Mouse (Mus musculus) MEL-GATA-1-ER (cell line): ENCODE results near the gene Nexn.

Source experiments
- DNase-seq: peaks from one replicate; pipeline ENCODE4 v3.0.0-alpha.2; 2012; ENCODE audit warnings: low read depth; ENCODE audit errors: extremely low read depth

The Nexn gene

DNA sequence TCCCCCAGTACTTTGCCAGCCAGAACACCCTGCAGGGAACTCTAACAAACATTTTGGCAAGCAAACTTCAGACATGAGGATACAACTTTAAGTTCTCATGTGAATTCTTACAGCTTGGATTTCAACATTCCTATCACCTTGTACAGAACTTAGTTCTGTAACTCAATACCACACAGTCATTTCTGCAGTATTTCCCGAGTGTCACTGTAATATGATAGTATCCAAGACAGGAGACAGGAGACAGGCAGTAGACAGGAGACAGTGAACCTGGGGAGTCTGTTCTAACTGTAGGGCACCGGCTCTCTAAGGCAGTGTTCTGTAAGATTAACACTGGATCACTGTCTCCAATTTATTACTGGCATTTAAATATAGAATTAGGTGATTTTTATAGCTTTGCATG is 12.3 kb upstream of the Nexn start:
- no peak for DNase-seq

DNA sequence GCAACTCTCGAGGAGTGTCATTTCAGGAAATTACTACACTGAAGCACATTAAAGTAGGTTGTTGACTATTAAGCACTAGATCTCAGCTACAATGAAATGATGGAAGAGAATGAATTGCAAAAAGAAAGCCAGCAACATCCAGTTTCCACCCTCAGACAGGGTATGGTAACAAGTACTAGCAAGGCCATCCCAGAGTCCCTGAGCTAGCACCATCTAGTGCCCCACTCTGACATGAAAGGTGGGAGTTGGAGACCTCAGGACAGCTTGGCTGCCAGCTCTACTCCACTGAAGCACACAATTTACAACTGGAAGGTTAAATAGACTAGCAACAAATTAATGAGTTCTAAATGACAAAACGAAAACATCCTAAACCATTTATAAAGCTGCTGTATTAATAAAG is 11.8 kb upstream of the Nexn start:
- DNase-seq = no peak

DNA sequence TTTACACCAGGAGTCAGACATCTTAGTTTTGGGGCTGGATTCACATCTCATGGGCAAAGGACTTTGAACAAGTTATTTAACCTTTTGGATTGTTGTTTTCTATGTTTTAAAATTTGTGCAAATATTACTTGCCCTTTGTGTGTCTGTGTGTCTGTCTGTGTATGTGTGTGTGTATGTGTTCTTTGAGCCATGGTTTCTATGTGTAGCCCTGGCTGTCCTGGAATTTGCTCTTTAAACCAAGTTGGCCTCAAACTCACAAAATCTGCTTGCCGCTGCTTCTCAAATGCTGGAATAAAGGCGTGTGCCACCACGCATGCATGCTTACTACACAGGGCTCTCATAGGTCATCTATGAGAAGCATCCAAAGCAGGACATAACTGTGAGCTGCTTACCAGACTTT is 10.8 kb upstream of the Nexn start:
- no peak for DNase-seq

DNA sequence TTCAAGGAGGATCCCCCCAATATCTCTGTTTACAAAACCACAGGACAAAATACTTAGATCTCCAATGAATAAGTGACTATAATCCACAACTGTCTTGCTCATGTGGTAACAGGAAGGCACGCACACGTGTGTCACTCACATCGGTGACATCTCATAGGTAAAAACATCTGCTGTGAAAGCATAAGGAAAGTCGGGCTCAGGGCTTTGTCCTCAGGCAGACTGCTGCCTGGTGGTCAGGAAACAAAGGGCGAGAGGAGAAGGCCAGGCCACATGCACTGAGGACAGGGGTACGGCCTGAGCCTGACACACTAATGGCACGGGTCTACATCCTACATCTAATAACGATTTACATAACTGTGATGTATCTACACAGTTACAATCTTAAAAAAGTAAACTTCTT is 8.9 kb upstream of the Nexn start:
- no peak for DNase-seq

DNA sequence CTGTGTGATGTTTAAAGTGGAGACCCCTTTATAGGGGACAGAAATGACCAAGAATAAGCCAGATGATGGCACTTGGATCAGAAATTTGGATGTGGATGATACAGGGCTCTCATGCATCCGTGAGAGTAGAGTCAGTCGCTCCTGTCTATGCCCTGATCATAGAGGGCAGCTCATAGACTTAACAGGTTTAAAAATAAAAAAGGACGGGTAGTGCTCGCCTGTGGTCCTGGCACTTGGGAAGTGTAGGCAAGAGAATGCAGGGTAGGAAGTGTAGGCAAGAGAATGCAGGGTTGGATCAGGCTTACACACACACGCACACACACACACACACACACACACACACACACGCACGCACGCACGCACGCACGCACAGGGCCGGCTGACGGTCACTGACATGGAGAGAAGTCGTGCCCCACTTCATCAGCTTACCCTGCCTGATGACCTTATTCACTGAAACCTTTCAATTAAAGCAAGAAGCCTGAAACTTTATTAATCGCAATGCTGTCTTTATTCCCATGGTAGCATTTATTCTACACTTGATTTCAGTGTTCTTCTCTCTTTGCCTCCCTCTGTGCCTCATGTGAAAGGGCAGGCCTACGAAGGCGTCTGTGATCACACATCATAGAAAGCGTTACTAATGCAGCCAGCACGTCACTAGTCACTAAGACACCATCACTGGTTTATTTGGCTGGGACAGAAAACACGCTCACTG is 7.0 kb upstream of the Nexn start:
- no peak for DNase-seq

DNA sequence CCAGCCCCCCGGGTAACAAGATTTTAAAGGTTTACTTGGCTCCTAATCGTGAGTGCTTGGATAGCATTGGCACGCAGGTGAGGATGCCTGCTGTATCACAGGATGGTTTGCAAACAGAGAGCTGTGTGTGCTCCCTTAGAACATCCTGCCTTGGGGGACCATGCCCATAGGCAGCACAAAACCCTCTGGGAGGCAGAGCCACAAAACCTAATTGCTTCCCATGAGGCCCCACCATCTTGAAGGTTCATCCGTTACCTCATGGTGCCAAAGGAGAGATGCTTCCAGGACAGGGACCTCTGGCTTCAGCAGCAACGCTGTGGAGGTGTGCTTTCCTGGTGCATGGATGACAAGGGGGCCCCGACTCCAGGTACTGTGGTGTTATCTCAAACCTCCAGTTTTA is 5.7 kb upstream of the Nexn start:
- DNase-seq = no peak

DNA sequence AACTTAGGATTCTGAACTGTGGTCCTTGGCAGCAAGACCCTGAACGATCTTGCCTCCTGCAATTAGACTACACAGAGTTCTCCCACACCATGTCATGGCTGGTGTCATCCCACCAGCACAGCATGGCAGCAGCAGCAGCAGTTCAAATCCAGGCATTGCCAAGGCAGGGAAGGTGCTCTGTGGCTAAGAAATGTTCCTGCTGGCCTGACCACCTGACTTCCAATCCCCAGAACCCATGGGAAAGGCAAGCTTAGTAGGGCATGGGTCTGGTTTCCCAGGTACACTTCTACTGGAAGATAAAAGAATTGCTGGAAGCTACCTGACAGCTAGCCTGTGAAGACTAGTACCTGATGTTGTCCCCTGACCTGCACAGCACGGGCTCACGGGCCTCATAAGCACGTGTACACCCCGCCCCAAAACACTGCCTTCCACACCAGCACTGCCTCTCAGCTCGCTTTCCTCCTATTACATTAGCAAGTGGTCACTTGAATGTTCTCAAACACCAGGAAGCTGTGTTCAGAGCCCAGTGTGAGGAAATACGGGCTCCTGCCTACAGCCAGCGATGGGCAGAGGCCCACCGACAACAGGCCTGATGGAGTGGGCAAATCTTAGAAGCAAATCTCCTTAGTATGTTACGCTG is 5.0 kb upstream of the Nexn start:
- DNase-seq = no peak

DNA sequence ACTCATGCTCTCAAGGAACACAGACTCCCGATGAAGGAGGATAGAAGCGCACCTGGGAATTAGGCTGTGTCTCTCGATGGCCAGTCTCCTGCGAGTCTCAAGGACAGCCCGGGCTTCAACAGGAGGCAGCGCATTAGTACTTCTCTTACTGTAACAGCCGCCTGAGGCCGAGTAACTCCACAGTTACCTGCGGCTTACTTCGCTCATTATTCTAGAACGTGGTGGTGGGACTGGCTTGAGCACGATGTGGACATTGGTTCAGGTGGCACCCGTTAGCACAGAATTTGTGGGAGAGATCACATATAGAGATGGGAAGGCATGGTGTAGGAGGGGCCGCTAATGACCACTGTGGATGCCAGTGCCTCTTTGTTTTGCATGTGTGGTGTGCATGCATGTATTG is 1.9 kb upstream of the Nexn start:
- DNase-seq = no peak

DNA sequence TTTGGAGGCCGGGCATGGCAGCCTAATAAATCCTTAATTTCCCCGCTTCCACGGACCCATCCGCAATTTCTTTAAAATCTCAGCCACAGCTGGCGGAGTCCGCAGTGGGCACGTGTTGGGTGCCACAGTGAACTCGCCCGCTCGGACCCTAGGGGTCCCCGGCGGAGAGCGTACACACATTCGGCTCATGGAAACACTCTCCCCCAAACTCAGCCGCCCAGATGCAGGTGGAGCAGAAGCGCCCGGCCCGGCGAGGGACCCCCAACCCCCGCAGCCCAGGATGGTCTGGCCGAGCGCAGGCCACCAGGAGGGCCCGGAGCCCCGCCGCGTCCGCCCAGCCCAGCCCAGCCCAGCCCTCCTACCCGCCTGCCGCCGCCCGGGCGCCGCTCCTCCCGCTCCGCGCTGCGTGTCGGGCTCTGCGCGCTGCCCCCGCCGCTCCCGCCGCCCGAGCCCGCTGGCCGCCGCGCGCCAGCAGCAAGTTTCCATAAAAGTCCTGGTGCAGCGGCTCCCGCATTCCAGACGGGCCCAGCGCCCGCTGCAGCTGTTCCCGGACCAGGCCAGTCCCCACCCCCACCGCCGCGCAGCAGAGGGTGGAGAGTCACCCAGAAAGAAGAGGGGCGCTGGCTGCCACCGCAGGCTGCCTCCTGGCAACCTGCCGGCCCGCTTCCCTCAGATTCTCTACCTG is 657 bp downstream of the Nexn start:
- DNase-seq = no peak

DNA sequence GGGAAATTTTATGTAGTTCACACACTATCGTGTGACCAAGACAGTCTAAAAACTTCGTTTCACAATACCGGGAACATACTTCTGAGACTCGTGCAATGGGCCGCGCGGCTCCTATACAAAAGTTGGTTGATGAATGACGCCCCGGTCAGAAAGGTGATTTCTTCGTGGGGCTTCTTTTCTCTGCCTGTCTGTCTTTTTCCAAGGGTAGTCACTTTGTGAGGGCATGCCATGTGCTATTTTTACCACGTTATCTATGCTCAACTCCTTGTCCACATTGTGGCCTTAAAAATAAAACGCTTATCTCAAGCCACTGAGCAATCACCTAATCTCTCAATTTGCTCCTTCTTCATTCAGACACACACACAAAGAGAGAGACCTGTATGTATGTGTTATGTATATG is 1.3 kb downstream of the Nexn start:
- no peak for DNase-seq

DNA sequence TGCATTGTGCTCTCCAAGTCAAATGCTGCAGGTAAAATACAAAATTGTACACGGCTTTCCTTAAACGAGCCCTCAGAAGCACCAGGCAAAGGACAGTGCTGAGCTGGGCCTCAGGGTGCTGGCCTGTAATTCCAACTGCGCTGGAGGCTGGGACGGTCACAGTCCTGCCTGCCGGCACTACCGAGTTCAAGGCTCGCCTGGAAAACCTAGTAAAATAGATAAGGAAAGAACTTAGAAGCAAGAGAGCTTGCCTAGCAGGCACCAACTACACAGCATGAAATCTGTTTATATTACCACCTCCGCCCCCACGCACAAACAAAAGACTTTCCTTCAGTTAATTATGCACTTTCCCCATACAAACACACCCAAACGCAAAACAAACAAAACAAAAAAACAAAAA is 1.8 kb downstream of the Nexn start:
- DNase-seq = no peak

DNA sequence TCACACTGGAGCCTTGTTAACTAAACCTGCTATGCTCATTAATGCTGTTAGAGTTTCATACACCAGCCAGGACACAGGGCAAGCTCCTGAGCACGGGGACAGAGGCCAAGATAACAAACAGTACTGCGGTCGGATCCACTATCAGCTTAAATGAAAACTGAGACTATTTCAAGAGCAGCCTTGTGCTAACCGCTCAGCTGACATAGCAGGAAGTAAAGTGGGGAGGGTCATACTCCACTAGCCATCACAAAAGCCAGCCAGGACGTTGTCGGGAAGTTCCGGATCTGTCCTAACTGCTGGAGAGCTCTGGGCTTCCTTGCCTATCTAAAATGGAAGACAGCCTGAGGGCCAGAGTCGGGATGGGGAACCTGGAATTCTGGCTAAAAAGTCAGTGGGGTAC is 4.2 kb downstream of the Nexn start:
- DNase-seq = no peak

DNA sequence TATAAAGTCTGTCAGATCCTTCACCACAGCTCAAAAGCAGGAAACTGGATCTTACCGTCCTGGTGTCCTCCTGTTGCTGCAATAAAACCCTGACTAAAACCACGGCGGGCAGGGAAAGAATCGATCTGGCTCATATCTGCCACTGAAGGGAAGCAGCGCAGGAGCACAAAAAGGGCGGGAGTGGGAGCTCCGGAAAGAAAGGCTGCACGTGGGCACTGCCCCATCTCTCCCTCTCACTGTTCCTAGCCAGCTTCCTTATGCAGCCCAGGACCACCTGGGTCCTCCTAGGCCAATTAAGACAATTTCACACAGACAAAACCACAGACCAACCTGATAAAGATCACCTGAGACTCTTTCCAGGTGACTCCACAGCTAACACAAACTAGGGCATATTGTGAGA is 4.7 kb downstream of the Nexn start:
- no peak for DNase-seq

DNA sequence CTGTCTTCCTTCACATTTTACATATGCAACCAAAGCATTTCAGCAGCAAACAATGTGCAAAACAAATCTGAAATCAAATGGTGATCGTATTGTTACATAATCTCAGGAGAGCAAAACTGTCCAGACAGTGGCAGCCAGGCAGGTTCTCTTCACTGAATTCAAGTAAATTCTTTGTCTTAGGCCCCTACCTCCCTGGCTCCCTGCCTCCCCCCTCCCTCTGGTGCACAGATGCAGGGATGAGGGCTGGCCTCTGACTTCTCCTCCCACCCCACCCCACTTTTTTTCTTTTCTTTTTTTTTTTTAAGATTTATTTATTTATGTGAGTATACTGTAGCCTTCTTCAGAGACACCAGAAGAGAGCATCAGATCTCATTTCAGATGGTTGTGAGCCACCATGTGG is 5.8 kb downstream of the Nexn start:
- DNase-seq = no peak

DNA sequence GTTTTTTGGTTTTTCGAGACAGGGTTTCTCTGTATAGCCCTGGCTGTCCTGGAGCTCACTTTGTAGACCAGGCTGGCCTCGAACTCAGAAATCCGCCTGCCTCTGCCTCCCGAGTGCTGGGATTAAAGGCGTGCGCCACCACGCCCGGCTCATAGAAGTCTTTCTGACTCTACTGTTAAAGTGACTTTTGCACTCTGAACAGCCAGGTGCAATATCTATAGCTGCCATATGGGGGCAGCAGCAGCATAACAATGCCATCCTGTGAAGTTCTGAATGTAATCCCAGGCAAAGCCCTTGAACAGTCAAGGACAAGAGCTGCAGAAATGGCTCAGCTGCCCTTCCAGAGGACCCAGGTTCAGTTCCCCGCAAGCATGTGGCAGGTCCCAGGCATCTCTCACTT is 6.7 kb downstream of the Nexn start:
- DNase-seq = peak; percentile 88

DNA sequence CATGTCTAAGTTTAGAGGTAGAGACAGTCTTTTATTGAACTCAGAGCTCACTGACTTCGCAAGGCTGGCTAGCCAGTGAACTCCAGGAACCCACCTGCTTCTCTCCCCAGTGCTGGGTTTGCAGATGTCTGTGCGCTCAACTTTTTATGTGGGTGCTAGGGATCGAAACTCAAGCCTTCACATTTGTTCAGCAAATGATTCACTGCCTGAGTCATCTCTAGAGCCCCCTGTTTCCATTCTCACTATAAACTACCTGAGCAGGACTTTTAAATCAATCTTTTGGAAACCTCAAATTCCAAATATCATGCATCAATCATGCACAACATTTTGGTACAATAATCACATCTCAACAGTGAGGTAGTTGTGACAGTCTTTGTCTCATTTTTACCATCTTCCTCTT is 8.6 kb downstream of the Nexn start:
- no peak for DNase-seq

DNA sequence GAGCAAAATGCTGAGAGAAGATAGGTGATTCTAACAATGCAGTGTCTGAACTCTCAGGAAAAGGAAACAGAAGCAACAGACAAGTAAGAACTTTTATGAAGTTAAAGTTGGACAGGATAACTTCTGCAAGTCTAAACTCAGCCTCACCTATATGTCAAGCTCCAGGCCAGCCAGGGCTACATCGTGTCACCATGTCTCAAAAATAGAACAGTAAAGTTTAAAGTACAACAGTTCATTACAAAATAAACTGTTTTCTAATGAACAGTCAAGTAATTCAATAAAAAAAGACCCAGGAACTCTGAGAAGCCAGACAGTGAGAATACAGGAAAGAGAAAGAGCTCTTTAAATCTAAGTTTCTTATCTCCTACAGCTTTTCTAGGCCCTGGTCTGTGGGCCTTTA is 15.7 kb downstream of the Nexn start:
- no peak for DNase-seq

DNA sequence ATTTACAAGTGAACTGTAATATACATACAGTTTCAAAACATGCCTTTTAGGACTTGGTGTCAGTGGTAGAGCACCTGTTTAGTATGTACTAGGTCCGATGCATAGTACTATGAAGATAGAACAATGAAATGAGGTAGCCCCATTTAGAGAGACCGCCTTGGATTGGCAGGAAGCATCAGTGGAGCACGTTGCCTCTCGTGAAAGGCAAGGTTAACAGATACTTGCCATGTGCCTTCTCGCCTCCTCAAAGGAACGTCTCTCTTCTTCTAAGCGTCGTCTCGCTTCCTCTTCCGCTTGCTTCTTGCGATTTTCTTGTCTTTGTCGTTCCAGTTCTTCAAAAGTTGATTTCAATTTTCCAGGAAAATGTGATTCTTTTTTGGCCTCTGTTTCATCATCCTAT is 18.4 kb downstream of the Nexn start:
- no peak for DNase-seq

DNA sequence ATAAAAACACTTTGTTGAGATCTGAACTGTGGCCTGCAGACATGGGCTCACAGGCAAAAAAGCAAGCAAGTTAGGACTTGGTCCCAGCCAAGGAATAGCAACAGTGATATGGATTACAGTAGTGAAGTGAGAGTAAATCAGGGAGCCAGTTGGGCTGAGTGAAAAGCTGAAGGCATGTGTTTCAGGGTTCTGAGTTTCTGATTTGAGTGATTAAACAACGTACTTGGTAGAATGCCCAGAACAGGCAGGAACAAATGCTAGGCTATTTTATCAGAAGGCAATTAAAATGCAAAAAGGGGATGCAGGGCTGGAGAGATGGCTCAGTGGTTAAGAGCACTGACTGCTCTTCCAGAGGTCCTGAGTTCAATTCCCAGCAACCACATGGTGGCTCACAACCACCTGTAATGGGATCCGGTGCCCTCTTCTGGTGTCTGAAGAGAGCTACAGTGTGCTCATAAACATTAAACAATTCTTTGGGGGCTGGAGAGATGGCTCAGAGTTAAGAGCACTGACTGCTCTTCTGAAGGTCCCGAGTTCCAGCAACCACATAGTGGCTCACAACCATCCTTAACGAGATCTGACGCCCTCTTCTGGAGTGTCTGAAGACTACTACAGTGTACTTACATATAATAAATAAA is 20.8 kb downstream of the Nexn start:
- no peak for DNase-seq

DNA sequence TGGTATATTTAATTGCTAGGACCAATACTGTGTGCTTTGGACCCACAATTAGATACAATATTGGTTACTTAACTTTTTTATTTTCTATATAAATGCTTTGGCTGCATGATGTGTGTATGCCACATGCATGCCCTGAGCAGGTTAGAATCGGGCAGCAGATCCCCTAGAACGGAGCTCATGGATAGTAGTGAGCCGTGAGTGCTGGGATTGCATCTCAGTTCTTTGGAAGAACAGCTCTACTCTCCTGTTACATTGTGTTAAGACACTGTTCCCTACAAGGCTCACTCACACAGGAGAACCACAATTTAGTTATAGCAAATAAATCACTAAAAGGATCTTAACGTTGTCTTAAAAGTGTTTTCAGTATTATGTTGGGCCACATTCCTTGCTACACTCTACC is 22.8 kb downstream of the Nexn start:
- no peak for DNase-seq

DNA sequence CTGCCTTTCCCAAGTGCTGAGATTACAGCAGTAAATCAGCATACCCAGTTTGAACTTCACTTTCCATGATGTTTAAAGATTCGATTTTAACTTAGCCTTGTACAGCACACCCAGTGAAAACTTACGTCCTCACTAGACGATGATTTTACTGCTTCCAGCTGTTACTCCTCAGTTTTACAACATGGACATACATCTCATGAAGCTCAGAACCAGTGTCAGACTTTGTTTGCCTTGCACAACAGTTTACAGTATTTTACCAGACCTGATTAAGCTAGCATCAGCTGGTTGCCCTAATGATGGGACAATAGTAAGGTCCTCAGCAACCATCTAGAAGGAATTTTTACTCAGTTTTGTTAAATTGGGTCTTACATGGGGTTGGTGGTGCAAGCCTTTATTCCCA is 25.1 kb downstream of the Nexn start:
- no peak for DNase-seq

DNA sequence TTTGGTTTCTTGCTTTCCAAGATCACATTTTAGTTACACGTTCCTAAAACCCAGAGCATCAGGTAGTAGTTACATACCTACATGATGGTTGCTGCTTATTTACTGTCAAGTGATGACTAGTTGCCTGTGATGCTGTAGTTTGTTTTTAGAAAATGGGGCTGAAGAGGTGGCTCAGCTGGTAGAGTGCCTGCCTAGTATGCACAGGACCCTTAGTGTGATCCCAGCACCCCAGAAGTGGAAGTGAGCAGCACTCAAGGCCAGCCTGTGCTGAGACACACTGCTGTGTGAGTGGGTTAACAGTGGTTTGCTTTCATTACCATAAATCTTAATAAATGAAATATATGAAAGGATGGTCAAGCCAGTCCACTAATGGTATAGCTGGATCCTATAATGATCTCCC is 26.6 kb downstream of the Nexn start:
- DNase-seq = no peak

DNA sequence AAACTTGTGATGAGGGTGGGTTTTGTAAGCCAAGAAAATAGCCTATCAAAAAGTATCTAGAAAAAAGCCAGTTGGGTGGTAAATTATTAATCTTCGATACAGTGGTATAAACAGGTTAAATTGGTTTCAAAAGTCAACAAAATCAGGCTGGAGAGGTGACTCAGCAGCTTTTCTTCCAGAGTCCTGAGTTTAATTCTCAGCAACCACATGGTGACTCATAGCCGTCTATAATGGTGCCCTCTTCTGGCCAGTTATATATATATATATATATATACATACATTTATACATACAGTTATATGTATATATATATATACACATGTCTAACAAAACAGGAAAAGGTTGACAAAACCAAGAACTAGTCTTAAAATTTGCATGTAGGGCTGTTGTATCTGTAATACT is 27.3 kb downstream of the Nexn start:
- peak; percentile 50 for DNase-seq
